ENCODE assay signal across 16 mouse cellular contexts in the genomic region with DNA sequence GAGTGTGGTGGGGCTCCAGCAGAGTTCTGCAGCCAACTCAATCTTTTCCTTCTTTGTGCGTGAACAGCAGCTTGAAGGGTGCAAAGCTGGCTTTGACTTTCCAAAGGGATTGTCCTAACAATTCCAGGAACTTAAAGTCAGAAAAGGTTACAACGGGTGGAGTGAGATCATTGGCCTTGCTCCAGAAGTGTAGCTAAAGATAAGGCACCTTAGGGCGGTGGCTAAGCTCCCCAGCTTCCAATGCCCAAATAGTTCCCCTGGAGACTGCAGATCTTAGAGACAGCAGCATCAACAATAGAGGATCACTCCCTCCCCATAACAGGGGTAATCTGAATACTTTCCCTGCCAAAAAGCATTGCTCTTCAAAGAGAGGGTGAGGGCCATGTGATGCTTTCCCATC.
DNase-seq lines count a peak whose midpoint lies in the region; ATAC-seq lines count a peak whose summit lies in the region.
"Had no signal": no experiment of that assay in that cellular context is flagged by ENCODE, and none has a peak within 500 bp of the region (broad histone marks: within the 10 kb centered on the region; RNA-seq: fewer than 3 reads in every experiment).

No protein-coding gene starts in this region.

- H3K4me2 ChIP-seq in heart, embryonic 16.5 days (ENCODE audit: low read depth, low read length): no peak overlapping the region
- no peak overlapping the region for H3K4me2 ChIP-seq in intestine, embryonic 15.5 days (replicated peaks)
- H3K4me2 ChIP-seq: liver, embryonic 15.5 days; midbrain, embryonic 11.5 days had no signal

- H3K27ac ChIP-seq in heart, embryonic 16.5 days (ENCODE audit: low read length): no peak overlapping the region
- no peak overlapping the region for H3K27ac ChIP-seq in intestine, embryonic 15.5 days
- H3K27ac ChIP-seq: hindbrain, embryonic 10.5 days; liver, embryonic 15.5 days had no signal

- peaks cover 14% of the 10 kb centered on the region for H3K4me1 ChIP-seq in heart, embryonic 16.5 days (ENCODE audit: control insufficient read depth, insufficient read depth, low read length)
- H3K4me1 ChIP-seq in intestine, embryonic 15.5 days (replicated peaks): 0 out of 2 replicates have a peak, but pooled peaks cover 2% of the 10 kb centered on the region
- H3K4me1 ChIP-seq: hindbrain, embryonic 10.5 days; liver, embryonic 15.5 days had no signal

- H3K9ac ChIP-seq in heart, embryonic 16.5 days (ENCODE audit: low read length): no peak overlapping the region
- H3K9ac ChIP-seq in intestine, embryonic 15.5 days: no peak overlapping the region
- H3K9ac ChIP-seq: liver, embryonic 15.5 days had no signal

- no peaks in the 10 kb centered on the region for H3K36me3 ChIP-seq in heart, embryonic 16.5 days (ENCODE audit: control insufficient read depth, insufficient read depth)
- H3K36me3 ChIP-seq in intestine, embryonic 15.5 days: no peaks in the 10 kb centered on the region
- H3K36me3 ChIP-seq: hindbrain, embryonic 10.5 days; liver, embryonic 15.5 days had no signal

- H3K9me3 ChIP-seq in heart, embryonic 16.5 days (replicated peaks; ENCODE audit: control insufficient read depth, low read length): no peaks in the 10 kb centered on the region
- no peaks in the 10 kb centered on the region for H3K9me3 ChIP-seq in intestine, embryonic 15.5 days
- H3K9me3 ChIP-seq: hindbrain, embryonic 10.5 days; liver, embryonic 15.5 days had no signal

- peak; percentile 30; the same call in 1 of the 2 replicates for ATAC-seq in heart, embryonic 16.5 days (replicated peaks; ENCODE audit: extremely low read depth, insufficient read depth, low FRiP score)
- 0 out of 2 replicates have a peak, but pooled peaks have one; percentile 27 for ATAC-seq in megakaryocyte progenitor cell, adult 5-6 weeks (replicated peaks; ENCODE audit: poor library complexity)
- ATAC-seq in intestine, embryonic 15.5 days: no peak
- no peak for ATAC-seq in erythroid progenitor cell, adult 5-6 weeks (replicated peaks; ENCODE audit: low FRiP score, poor library complexity, severe bottlenecking)
- ATAC-seq: forebrain, embryonic 14.5 days; intestine, postnatal 0 days had no signal

- DNase-seq in kidney, adult 11 months: peak; percentile 38
- DNase-seq in kidney, postnatal 4 days: no peak
- DNase-seq in kidney, postnatal 25 days: peak; percentile 52 to 65
- DNase-seq: cerebellum, adult 11-12 months; gastrocnemius, postnatal 10 days; layer of hippocampus, postnatal 36 days; thymus, postnatal 4 days had no signal

- 21% methylated on average over 3 of the region's 3 CpGs for WGBS in heart, embryonic 16.5 days
- WGBS in intestine, embryonic 15.5 days: 63% methylated on average over 3 of the region's 3 CpGs

- H3K4me3 ChIP-seq in heart, embryonic 16.5 days (ENCODE audit: low read length): no peak overlapping the region
- H3K4me3 ChIP-seq in intestine, embryonic 15.5 days (replicated peaks): no peak overlapping the region
- H3K4me3 ChIP-seq: hindbrain, embryonic 10.5 days; liver, embryonic 15.5 days had no signal

- no peaks in the 10 kb centered on the region for H3K27me3 ChIP-seq in heart, embryonic 16.5 days (ENCODE audit: control insufficient read depth, insufficient read depth, low read length)
- no peaks in the 10 kb centered on the region for H3K27me3 ChIP-seq in intestine, embryonic 15.5 days (replicated peaks)
- H3K27me3 ChIP-seq: liver, embryonic 15.5 days had no signal

Comparison
In these comparisons a context has a peak if more than half of its experiments do, and no peak if none do; other contexts are left out.
1. DNase-seq: peak in kidney, adult 11 months (single experiment) and kidney, postnatal 25 days (2 of 2); none in kidney, postnatal 4 days (0 of 2).
2. ATAC-seq: peak in heart, embryonic 16.5 days (single experiment) and megakaryocyte progenitor cell, adult 5-6 weeks (single experiment); none in intestine, embryonic 15.5 days (single experiment) and erythroid progenitor cell, adult 5-6 weeks (single experiment).